Mouse (Mus musculus) hindbrain, embryonic 10.5 days (tissue): ENCODE results near the gene Myo15b. TPM values are rescaled to one million over a fixed set of nuclear protein-coding genes. Genes with fewer than 3 reads are reported as not detected.

Experiments used
- DNase-seq: peaks from one replicate; pipeline ENCODE4 v3.0.0-alpha.2; 2017; ENCODE audit warnings: low spot score
- H3K27ac ChIP-seq: fragments of 300-500 bp; sonication (generic); 2 replicates; pipeline ENCODE4 v1.5.1; 2016; ENCODE audit warnings: mild to moderate bottlenecking, moderate library complexity
- H3K27me3 ChIP-seq: fragments of 300-500 bp; sonication (generic); 2 replicates; pipeline ENCODE4 v1.6.1; 2016; ENCODE audit warnings: mild to moderate bottlenecking; ENCODE audit not compliant: poor library complexity, insufficient read depth, severe bottlenecking
- H3K36me3 ChIP-seq: fragments of 300-500 bp; sonication (generic); 2 replicates; pipeline ENCODE4 v1.6.1; 2016; ENCODE audit warnings: mild to moderate bottlenecking, moderate library complexity
- H3K4me1 ChIP-seq: fragments of 300-500 bp; sonication (generic); replicated peaks from 2 replicates; pipeline ENCODE4 v1.6.1; 2016; ENCODE audit warnings: mild to moderate bottlenecking
- H3K4me3 ChIP-seq: fragments of 300-500 bp; sonication (generic); 2 replicates; pipeline ENCODE4 v1.5.1; 2016; ENCODE audit warnings: mild to moderate bottlenecking, moderate library complexity
- H3K9me3 ChIP-seq: fragments of 300-500 bp; sonication (generic); 2 replicates; pipeline ENCODE4 v1.6.1; 2016; ENCODE audit warnings: mild to moderate bottlenecking, moderate library complexity
- WGBS: fragments of 180-500 bp; shearing (Covaris S2); methylation state at CpG from one replicate; pipeline ENCODE4 v1.1.7; 2016; 5-methylcytosine and 5-hydroxymethylcytosine counted together
- polyA plus RNA-seq: library from polyadenylated mRNA; unstranded; fragments of >200 nt; fragmentation: Nextera tagmentation; extraction: Ambion mirVana; gene quantifications from 2 replicates; pipeline ENCODE4 v1.2.1, GENCODE M21; 2016

Myo15b gene
- polyA plus RNA-seq, 1 experiment from 2014 or later: 0.21 TPM

DNA sequence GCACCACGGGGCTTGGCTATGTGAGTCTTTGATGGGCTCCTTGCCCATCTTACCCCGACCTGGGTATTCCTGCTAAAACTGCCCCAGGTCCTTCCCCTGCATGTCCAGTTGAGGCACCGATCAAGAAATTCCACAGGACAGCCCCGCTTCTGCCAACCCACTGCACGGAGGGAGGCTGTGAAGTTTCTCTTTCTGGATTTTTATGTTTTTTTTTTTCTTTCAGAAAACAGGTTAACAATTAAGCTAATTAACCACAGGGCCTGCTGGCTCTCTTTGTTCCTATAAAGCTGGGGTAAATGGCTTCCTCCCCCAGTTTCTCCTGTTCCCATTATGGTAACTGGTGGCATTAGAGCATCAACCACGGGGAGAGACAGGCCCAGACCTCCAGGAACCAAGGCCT lies 24.2 kb upstream of the Myo15b start:
- peaks cover 73% of the 10 kb centered on the region for H3K27me3 ChIP-seq
- H3K36me3 ChIP-seq: no peaks in the 10 kb centered on the region
- no peak overlapping the region for H3K4me3 ChIP-seq
- DNase-seq: no peak
- no peaks in the 10 kb centered on the region for H3K9me3 ChIP-seq
- 65% methylated on average over 6 of the region's 6 CpGs for WGBS
- H3K4me1 ChIP-seq: peaks cover 85% of the 10 kb centered on the region
- H3K27ac ChIP-seq: peak overlapping the region; percentile 85

DNA sequence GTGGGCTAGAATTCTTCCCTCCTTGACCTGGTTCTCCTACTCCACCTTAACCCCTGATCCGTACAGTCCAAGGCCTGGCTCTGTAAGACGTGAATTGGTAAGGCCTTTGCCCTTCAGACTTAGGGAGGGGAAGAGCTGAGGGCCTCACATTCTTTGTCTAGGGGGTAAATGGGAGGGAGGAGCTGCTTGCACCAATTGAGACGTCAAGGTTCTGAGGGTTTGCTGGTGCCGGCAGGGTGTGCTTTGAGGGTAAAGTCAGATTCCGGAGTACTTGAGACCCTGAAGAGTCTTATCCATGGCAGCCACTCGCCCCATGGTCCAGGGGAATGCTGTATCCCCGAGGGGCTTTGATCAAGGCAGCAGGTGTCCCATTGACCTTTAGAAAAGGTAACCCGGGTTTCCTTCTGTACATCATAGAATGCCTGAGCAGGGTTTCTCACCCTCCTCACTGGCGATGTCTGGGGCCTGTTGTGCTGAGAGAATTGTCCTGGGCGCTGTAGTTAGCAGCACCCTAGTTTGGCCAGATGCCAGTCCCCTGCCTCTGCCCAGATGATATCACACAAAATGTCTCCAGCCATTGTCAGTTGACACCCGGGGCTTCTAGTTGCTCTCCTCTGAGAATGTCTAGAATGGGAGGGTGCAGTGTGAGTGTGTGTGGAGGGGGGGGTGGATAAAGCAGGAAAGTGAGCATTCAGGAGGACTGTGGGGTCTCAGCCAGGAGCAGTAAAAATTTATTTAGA lies 21.4 kb upstream of the Myo15b start:
- Histone ChIP-seq H3K4me1 (peaks cover 73% of the 10 kb centered on the region), H3K27ac (0 out of 2 replicates have a peak overlapping the region, but pooled peaks have one; percentile 12), H3K27me3 (peaks cover 51% of the 10 kb centered on the region), H3K9me3 (no peaks in the 10 kb centered on the region), H3K4me3 (no peak overlapping the region), H3K36me3 (no peaks in the 10 kb centered on the region)
- 41% methylated on average over 11 of the region's 11 CpGs for WGBS
- no peak for DNase-seq

DNA sequence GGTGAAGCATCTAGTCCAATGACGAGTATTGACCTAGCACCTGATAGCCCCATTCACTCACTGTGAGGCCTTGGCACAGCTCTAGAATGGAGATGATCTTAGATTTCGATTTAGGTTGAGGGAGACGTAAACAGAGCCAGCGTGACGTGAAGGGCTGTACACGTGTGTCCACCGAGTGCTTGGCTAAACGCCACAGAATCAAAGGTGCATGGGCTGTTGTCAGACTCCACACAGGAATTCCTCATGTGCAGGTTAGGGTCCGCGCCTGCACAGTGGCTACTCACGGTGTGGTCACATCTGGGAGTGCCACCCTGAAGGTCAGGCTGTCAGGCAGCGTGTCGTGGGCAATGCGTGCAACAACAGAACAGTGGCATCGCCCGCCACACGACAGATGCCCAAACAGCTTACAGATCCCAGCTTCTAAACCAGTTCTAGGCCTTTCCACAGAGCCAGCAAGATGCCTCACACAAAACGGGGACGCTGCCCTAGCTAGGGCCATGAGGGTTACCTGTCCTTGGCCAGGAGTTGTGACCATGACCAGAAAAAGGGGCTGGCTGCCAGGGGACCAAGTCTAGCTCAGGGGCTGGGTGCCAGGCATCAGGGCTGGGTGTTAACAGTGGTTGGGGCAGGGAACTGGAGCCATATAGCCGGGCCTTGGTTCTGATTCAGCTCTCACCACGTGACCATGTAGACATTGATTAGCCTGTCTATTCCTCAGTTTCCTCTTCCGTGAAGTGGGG lies 20.4 kb upstream of the Myo15b start:
- Histone ChIP-seq H3K4me3 (no peak overlapping the region), H3K27me3 (peaks cover 41% of the 10 kb centered on the region), H3K4me1 (peaks cover 73% of the 10 kb centered on the region), H3K36me3 (no peaks in the 10 kb centered on the region), H3K27ac (peak overlapping the region; percentile 12; the same call in 1 of the 2 replicates), H3K9me3 (no peaks in the 10 kb centered on the region)
- DNase-seq: no peak
- WGBS: 95% methylated on average over 22 of the region's 22 CpGs

DNA sequence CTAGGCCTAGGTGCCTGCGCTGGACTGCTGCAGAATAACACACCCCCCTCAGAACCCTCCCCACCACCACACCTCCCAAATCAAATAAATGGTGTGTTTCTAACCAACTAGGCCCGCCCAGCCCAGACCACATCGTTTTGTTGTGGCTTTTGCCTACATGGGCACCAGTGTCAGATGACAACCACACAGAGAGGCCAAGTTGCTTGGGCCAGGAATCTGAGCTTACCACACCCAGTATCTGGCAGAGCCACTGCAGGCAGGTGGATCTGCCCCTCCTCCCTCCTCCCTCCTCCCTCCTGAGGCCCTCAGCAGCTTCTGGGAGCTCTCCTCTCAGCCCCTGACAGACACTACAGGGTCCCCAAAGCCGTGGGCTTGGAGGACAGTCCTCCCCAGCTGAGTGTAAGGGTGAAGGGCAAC lies 19.3 kb upstream of the Myo15b start:
- Histone ChIP-seq H3K4me1 (peaks cover 72% of the 10 kb centered on the region), H3K27me3 (peaks cover 36% of the 10 kb centered on the region), H3K27ac (peak overlapping the region; percentile 50; the same call in 1 of the 2 replicates), H3K36me3 (no peaks in the 10 kb centered on the region), H3K9me3 (no peaks in the 10 kb centered on the region), H3K4me3 (no peak overlapping the region)
- DNase-seq: no peak
- 46% methylated on average over 4 of the region's 4 CpGs for WGBS

DNA sequence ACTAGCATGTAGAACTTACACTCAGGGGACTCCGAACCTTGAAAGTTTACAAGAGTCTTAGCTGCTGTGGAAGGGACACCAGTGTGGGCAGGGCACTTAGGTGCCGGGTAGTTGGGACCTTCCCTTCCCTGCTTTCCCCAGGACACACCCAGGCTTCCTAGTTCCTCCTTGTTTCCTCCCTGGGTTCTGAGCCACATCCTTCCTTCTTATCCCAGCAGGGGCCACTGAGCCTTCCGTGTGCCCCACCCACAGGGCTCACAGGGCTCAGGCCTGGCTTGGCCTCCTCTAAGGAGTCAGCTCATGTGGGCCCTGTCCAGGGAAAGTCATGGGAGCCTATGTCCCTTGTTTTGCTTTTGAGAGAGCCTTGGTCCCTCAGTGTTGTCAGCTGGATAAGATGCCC lies 18.5 kb upstream of the Myo15b start:
- H3K27me3 ChIP-seq: peaks cover 28% of the 10 kb centered on the region
- H3K4me1 ChIP-seq: peaks cover 73% of the 10 kb centered on the region
- H3K9me3 ChIP-seq: no peaks in the 10 kb centered on the region
- no peak overlapping the region for H3K4me3 ChIP-seq
- WGBS: 68% methylated on average over 3 of the region's 3 CpGs
- DNase-seq: no peak
- no peaks in the 10 kb centered on the region for H3K36me3 ChIP-seq
- H3K27ac ChIP-seq: peak overlapping the region; percentile 68

DNA sequence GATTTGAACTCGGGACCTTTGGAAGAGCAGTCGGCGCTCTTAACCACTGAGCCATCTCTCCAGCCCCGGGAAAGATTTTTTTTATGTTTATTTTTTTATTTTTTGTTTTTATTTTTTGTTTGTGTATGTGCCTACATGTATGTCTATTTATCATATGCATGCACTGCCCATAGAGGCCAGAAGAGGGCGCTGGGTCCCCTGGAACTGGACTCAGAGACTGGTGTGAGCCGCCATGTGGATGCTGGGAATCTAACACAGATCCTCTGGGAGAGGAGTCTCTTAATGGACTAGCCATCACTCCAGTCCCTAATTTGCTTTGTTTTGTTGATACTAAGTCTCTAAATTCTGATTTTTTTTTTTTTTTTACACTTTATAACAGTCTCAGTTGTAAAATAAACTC lies 17.2 kb upstream of the Myo15b start:
- peaks cover 11% of the 10 kb centered on the region for H3K36me3 ChIP-seq
- DNase-seq: no peak
- WGBS: 85% methylated on average over 6 of the region's 6 CpGs
- H3K9me3 ChIP-seq: peaks cover 5% of the 10 kb centered on the region; the same call in 1 of the 2 replicates
- no peak overlapping the region for H3K27ac ChIP-seq
- H3K4me1 ChIP-seq: peaks cover 62% of the 10 kb centered on the region
- H3K27me3 ChIP-seq: peaks cover 16% of the 10 kb centered on the region
- H3K4me3 ChIP-seq: no peak overlapping the region

DNA sequence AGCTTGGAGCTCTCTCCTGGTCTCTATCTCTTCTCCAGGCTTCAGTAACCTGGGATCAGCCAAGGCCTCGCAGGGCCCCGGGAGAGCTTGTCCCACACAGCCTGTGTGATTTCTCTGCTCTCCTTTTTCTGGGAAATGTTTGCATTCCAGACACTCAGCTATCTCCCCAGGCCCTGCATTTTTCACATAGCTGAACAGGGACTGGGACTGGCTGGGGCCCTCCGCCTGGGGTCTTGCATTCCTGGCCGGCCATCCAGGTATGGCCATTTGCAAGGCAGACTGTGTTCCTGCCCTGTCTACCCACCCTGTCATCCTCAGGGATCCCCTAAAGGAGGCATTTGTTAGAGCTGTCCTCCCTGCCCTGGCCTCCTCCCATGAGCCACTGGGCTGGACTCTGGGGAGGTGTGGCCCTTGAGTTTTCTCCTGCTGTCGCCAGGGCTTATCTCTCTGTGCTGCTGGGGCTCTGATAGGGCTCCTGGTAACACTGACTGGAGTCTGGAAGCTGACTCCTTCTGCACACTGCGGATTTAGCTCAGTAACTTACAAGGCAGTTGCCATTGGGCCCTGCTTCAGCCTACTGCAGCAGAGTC lies 16.1 kb upstream of the Myo15b start:
- peaks cover 52% of the 10 kb centered on the region for H3K4me1 ChIP-seq

DNA sequence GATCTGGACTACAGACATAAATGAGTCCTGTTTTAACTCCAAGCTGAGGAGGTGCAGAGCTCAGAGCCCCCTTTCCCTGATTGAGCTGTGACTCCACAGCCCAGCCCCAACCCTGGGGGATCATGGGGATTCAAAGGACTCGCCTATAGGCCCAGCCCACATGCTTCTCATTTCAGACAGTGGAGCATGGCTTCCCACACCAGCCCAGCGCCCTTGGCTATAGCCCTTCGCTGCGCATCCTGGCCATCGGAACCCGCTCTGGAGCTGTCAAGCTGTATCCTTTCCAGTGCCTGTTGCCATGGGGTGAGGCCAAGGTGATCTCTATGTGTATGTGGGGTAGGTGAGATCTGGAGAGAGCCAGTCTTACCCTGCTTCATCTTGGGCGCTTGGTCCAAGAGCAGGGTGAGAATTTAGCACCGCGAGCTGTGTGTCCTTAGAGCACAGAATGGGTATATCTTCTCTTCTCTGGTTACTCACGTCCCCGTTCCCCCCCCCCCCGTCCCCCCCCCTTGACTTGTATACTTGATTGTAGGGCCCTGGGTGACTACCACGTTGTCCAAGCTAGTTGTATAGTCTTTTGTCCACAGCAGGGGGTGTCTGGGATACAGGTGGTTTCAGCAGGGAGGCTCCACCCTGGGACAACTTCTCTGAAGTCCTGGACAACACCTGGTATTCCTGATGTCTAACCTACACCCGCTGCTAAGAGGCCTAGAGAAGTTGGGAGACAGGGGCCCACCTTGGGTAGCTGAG lies 14.9 kb upstream of the Myo15b start:
- no peak for DNase-seq
- Histone ChIP-seq H3K27me3 (peaks cover 8% of the 10 kb centered on the region), H3K36me3 (peaks cover 23% of the 10 kb centered on the region), H3K4me1 (peaks cover 50% of the 10 kb centered on the region), H3K9me3 (peaks cover 5% of the 10 kb centered on the region; the same call in 1 of the 2 replicates), H3K4me3 (no peak overlapping the region), H3K27ac (peak overlapping the region; percentile 79; the same call in 1 of the 2 replicates)
- WGBS: 80% methylated on average over 12 of the region's 14 CpGs

More for the DNA sequence above, 16.1 kb upstream of the Myo15b start:
- DNase-seq: peak; percentile 46
- Histone ChIP-seq H3K4me3 (peak overlapping the region; percentile 1; the same call in 1 of the 2 replicates), H3K27ac (peak overlapping the region; percentile 79), H3K36me3 (peaks cover 21% of the 10 kb centered on the region), H3K9me3 (peaks cover 5% of the 10 kb centered on the region; the same call in 1 of the 2 replicates), H3K27me3 (peaks cover 11% of the 10 kb centered on the region)
- 20% methylated on average over 6 of the region's 6 CpGs for WGBS

DNA sequence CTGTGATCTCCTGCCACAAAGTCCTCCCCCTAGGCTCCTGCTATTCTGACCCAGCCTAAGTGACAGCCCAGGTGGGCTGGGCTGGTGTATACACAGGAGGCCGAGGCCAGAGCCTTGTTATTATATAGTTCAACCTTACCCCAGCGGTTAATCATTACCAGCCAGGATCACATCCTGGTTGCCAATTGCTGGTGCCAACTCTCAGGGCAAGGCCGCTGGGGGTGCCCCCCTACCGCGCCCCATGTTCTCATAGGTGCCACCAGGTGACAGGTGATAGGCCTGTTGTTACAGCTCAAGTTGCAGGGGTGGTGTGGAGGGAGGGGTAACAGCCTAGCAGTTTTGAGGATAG lies 14.3 kb upstream of the Myo15b start:
- peaks cover 7% of the 10 kb centered on the region; the same call in 1 of the 2 replicates for H3K27me3 ChIP-seq
- peak overlapping the region; percentile 62; the same call in 1 of the 2 replicates for H3K27ac ChIP-seq
- H3K4me3 ChIP-seq: no peak overlapping the region
- no peak for DNase-seq
- H3K36me3 ChIP-seq: peaks cover 23% of the 10 kb centered on the region
- 82% methylated on average over 5 of the region's 5 CpGs for WGBS
- peaks cover 5% of the 10 kb centered on the region; the same call in 1 of the 2 replicates for H3K9me3 ChIP-seq
- H3K4me1 ChIP-seq: peaks cover 48% of the 10 kb centered on the region

DNA sequence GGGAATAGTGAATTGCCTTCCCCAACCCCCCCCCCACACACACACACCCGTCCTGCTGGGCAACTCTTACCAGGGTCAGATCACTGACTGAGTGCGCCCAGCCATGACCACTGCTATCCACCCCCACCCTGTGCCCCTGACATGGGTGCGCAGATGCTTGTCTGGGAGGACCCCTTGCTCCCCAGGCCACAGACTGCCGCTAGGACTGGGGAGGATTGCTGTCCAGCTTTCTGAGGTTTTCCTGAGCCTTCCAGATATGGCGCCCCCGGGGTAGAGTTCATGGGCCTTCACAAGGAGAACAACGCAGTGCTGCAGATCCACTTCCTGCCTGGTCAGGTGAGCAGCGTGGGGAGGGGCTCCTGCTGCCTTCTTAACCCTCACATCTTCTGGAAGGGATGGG lies 14.0 kb upstream of the Myo15b start:
- Histone ChIP-seq H3K9me3 (peaks cover 5% of the 10 kb centered on the region; the same call in 1 of the 2 replicates), H3K4me1 (peaks cover 48% of the 10 kb centered on the region), H3K27me3 (0 out of 2 replicates have a peak, but pooled peaks cover 3% of the 10 kb centered on the region), H3K27ac (peak overlapping the region; percentile 62; the same call in 1 of the 2 replicates), H3K4me3 (no peak overlapping the region), H3K36me3 (peaks cover 23% of the 10 kb centered on the region)
- WGBS: 78% methylated on average over 8 of the region's 8 CpGs
- DNase-seq: no peak

DNA sequence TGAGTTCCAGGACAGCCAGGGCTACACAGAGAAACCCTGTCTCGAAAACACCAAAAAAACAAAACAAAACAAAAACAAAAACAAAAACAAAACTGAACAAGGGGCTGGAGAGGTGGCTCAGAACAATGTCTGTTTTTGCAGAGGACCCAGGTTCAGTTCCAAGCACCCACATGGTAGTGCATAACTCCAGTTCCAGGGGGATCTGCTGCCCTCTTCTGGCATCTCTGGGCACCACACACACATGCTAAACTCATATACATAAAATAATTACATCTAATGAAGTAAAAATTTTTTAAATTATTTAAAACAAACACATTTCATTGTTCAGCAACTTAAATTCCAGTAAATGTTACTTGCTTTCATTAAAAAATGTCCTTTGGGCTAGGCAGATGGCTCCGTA lies 12.4 kb upstream of the Myo15b start:
- no peak overlapping the region for H3K4me3 ChIP-seq
- 99% methylated on average over 2 of the region's 2 CpGs for WGBS
- no peak overlapping the region for H3K27ac ChIP-seq
- H3K9me3 ChIP-seq: peaks cover 5% of the 10 kb centered on the region; the same call in 1 of the 2 replicates
- H3K4me1 ChIP-seq: peaks cover 38% of the 10 kb centered on the region
- peaks cover 32% of the 10 kb centered on the region for H3K36me3 ChIP-seq
- no peak for DNase-seq
- H3K27me3 ChIP-seq: no peaks in the 10 kb centered on the region

DNA sequence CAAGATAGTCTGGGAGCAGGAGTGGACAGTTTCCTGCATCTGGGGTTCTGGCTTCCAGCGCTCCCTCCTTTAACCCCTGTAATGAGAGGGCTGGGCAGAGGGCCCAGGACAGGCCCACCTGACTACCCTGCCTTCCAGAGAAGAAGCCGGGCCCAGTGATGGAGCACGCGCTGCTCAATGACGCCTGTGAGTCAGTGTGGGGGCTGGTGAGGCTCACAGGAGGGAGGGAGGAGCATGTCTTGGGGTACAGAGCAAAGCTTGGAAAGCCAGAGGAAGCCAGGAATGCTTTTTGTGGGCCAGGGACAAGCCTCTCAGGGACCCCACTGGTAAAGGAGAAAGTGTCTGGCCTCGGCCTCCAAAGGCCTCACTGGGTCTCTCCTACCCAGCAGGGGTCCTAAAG lies 3.5 kb upstream of the Myo15b start:
- H3K9me3 ChIP-seq: no peaks in the 10 kb centered on the region
- peaks cover 43% of the 10 kb centered on the region for H3K27me3 ChIP-seq
- H3K36me3 ChIP-seq: peaks cover 28% of the 10 kb centered on the region; the same call in 1 of the 2 replicates
- no peak for DNase-seq
- no peak overlapping the region for H3K4me3 ChIP-seq
- H3K27ac ChIP-seq: no peak overlapping the region
- 77% methylated on average over 6 of the region's 6 CpGs for WGBS
- peaks cover 21% of the 10 kb centered on the region for H3K4me1 ChIP-seq
